Mouse (Mus musculus) hindbrain, embryonic 13.5 days (tissue): ENCODE results near the gene Pax5. TPM values are rescaled to one million over a fixed set of nuclear protein-coding genes. Genes with fewer than 3 reads are reported as not detected.

ENCODE experiments used
- microRNA-seq: library from miRNA; unstranded; fragments of <30 nt; microRNA quantifications from one replicate; pipeline ENCODE4, GENCODE M21; 2016
- polyA plus RNA-seq: library from polyadenylated mRNA; unstranded; fragments of >200 nt; fragmentation: Nextera tagmentation; extraction: Ambion mirVana; gene quantifications from 2 replicates; pipeline ENCODE4 v1.2.1, GENCODE M21; 2015

The Pax5 gene
- polyA plus RNA-seq, 1 experiment from 2014 or later = 2.8 TPM

Small RNA genes within 50 kb of the gene (microRNA-seq; reads per million reads assigned to microRNA genes)
- gene Mir5120 = 0.70 reads per million

Other genes starting within 250 kb of the Pax5 start
- 40.3 and 43.7 TPM in 2 replicates for gene Zcchc7, start 45.4 kb upstream of the Pax5 start, polyA plus RNA-seq